Mouse (Mus musculus): ENCODE data around the gene Olfr206. TPM values are rescaled to one million over a fixed set of nuclear protein-coding genes. Genes with fewer than 3 reads are reported as not detected.

Gene Olfr206
- total RNA-seq (2023), result not detected

DNA sequence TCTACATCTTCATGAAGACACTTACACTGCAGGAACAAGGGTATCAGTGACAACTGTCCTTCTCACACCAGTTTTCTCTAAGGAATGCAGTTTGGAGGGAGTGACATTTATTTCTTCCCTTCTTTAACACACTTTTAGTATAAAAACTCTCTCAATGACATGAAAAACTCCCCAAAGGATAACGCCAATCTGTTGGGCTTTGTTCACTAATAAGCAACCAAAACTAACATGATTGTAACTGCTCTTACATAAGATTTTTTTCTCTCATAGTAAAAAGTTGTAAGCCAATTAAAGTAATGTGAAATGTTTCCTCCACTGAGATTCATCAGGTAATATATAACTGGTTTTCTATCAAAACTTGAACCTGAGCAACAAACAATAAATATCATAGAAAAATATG is at the start of gene Olfr206:
Gene Olfr206, minus strand, starts transcription at position 101 of the 400 bp plus-strand sequence.

DNA sequence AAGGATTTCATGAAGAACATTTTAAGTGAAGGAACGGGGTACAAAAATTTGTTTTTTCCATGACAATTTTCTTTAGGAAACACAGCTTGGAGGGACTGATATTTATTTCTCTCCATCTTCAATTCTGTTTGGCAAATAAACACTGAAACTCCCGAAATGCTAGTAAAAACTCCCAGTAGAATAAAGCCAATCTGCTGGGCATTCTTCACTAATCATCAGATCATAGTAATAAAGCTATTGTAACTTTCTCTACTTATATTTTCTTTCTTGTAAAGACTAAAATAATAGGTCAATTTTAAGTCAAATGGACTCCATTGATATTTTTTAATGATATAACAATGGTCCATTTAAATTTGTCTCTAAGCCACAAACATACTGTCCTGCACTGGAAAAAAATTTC is 14.8 kb upstream of the Olfr206 start, which contains the start of gene Olfr209:
Gene Olfr209, minus strand, starts transcription at position 101 of the 400 bp plus-strand sequence.

DNA sequence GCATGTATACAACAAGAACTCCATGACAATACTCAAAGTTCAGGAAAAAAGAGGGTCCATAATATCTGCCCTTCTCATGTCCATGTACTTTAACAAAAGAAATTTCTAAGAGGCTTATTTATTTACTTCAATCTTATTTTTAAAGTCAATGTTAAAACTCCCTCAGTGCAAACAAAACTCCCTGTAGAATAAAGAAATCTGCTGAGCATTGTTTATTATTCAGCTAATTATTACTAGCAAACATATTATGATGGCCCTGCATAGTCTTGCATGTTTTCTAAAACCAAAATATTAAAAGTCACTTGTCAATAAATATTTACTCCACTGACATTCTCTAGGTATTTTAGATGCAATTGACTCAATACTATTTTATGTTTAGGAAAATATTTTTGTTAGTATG is 18.0 kb downstream of the Olfr206 start, which contains the start of gene Olfr205:
Gene Olfr205, minus strand, starts transcription at position 101 of the 400 bp plus-strand sequence.

GRCm38 (mm10) chr16:59318148-59318547 is 30.9 kb downstream of the Olfr206 start, which contains the start of gene Olfr204:
Gene Olfr204, minus strand, starts transcription at chr16:59318248.

DNA sequence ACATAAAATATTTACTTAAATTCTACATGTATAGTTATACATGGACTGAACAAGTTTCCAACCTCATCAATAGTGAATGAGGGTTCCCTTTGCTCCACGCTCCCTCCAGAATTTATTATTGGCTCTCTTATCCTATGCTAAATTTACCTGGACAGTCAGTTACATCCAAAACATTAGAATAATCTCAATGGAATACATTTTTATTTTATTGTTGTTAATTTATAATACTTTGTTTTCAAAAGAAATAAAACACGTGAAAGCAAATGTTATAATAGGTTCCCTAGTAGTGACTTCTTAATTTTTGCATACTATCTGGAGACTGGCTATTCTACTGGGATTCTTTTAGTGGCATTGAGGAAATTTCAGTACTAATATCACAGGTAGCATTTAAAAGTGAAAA is 50.5 kb downstream of the Olfr206 start, which contains the start of gene Olfr203:
Gene Olfr203, plus strand, starts transcription at position 301 of the 400 bp plus-strand sequence.

Other genes with a start within 250 kb of the Olfr206 start
- not detected for gene Olfr193, start 237.4 kb downstream of the Olfr206 start, total RNA-seq (2023)
- not detected for gene Olfr194, start 228.2 kb downstream of the Olfr206 start, total RNA-seq (2023)
- gene Olfr195, start 202.2 kb downstream of the Olfr206 start, total RNA-seq (2023), result not detected
- gene Olfr196, start 178.8 kb downstream of the Olfr206 start, total RNA-seq (2023), result not detected
- gene Olfr198, start 145.7 kb downstream of the Olfr206 start, total RNA-seq (2023), result not detected
- not detected for gene Olfr199, start 129.5 kb downstream of the Olfr206 start, total RNA-seq (2023)
- gene Olfr201, start 76.6 kb downstream of the Olfr206 start, total RNA-seq (2023), result not detected
- not detected for gene Olfr202, start 62.5 kb downstream of the Olfr206 start, total RNA-seq (2023)
- gene Olfr203, start 50.4 kb downstream of the Olfr206 start, total RNA-seq (2023), result not detected
- gene Olfr204, start 31.0 kb downstream of the Olfr206 start, total RNA-seq (2023), result not detected
- not detected for gene Olfr205, start 18.1 kb downstream of the Olfr206 start, total RNA-seq (2023)
- not detected for gene Olfr209, start 14.7 kb upstream of the Olfr206 start, total RNA-seq (2023)
- gene Gabrr3, start 58.1 kb upstream of the Olfr206 start, total RNA-seq (2023), result not detected
- gene Riox2, start 122.5 kb upstream of the Olfr206 start, total RNA-seq (2023), result 10 to 100 TPM; 19.5 to 22.6 TPM

Measured in monocyte, adult 59 days (primary cell).